ENCODE assay signal across 8 mouse cellular contexts in genomic region chr1:155973719-155974379, GRCm38 (mm10). TPM values are rescaled to one million over a fixed set of nuclear protein-coding genes. Genes with fewer than 3 reads are reported as not detected.
DNase-seq lines count a peak whose midpoint lies in the region; ATAC-seq and TF ChIP-seq lines count a peak whose summit lies in the region.

No protein-coding gene starts in this region.

- H3K4me2 ChIP-seq in stomach, embryonic 15.5 days = peak overlapping the region; percentile 76

- peak; percentile 63 for TF ChIP-seq CTCF in layer of hippocampus, adult 2 months (conservative IDR thresholded peaks at IDR 0.05)
- TF ChIP-seq CTCF in kidney, adult 2 months (conservative IDR thresholded peaks at IDR 0.05; ENCODE audit: insufficient read depth, insufficient read length, low read depth, low read length) = 0 out of 2 replicates have a peak, but pooled peaks have one; percentile 20

- peaks cover 24% of the 10 kb centered on the region for H3K4me1 ChIP-seq in forebrain, embryonic 10.5 days
- H3K4me1 ChIP-seq in kidney, adult 2 months (ENCODE audit: control insufficient read depth, insufficient read depth, low read length) = no peaks in the 10 kb centered on the region
- H3K4me1 ChIP-seq in stomach, embryonic 15.5 days = no peaks in the 10 kb centered on the region

- H3K4me3 ChIP-seq in layer of hippocampus, adult 2 months = peak overlapping the region; percentile 92
- H3K4me3 ChIP-seq in forebrain, embryonic 10.5 days = peak overlapping the region; percentile 98
- peak overlapping the region; percentile 73 for H3K4me3 ChIP-seq in kidney, adult 2 months (ENCODE audit: insufficient read depth, low read depth, low read length)
- peak overlapping the region; percentile 69 for H3K4me3 ChIP-seq in stomach, embryonic 15.5 days (replicated peaks)

- TF ChIP-seq POLR2A in kidney, adult 2 months (IDR thresholded peaks at IDR 0.05; ENCODE audit: low read depth, low read length) = no peak

- 4% methylated on average over 19 of the region's 19 CpGs for WGBS in forebrain, embryonic 10.5 days
- 8% methylated on average over 19 of the region's 19 CpGs for WGBS in kidney, adult 2 months
- 5% methylated on average over 19 of the region's 19 CpGs for WGBS in stomach, embryonic 15.5 days

- peak overlapping the region; percentile 52 for H3K9ac ChIP-seq in stomach, embryonic 15.5 days

- H3K27ac ChIP-seq in layer of hippocampus, adult 2 months = peak overlapping the region; percentile 98
- peak overlapping the region; percentile 99 for H3K27ac ChIP-seq in forebrain, embryonic 10.5 days
- H3K27ac ChIP-seq in kidney, adult 2 months (ENCODE audit: insufficient read depth, low read depth, low read length) = peak overlapping the region; percentile 91
- H3K27ac ChIP-seq in stomach, embryonic 15.5 days = peak overlapping the region; percentile 95

- H3K36me3 ChIP-seq in forebrain, embryonic 10.5 days (replicated peaks) = no peaks in the 10 kb centered on the region
- H3K36me3 ChIP-seq in kidney, adult 2 months (ENCODE audit: control insufficient read depth, insufficient read depth, low read length) = no peaks in the 10 kb centered on the region
- no peaks in the 10 kb centered on the region for H3K36me3 ChIP-seq in stomach, embryonic 15.5 days

- no peak for ATAC-seq in stomach, embryonic 15.5 days (ENCODE audit: insufficient read depth, low FRiP score, low read depth)

- no peaks in the 10 kb centered on the region for H3K27me3 ChIP-seq in forebrain, embryonic 10.5 days (ENCODE audit: poor library complexity, severe bottlenecking)
- no peaks in the 10 kb centered on the region for H3K27me3 ChIP-seq in kidney, adult 2 months (replicated peaks; ENCODE audit: control insufficient read depth, insufficient read depth, low read length)
- H3K27me3 ChIP-seq in stomach, embryonic 15.5 days (replicated peaks) = no peaks in the 10 kb centered on the region

- no peak for DNase-seq in layer of hippocampus, adult 2 months (ENCODE audit: low spot score in 2 of 2)
- DNase-seq in layer of hippocampus, adult 9-10 months (ENCODE audit: low spot score) = no peak
- DNase-seq in R1 (ENCODE audit: low read depth, low spot score) = peak; percentile 10
- peak; percentile 15 for DNase-seq in forebrain, embryonic 10.5 days (ENCODE audit: extremely low spot score, low spot score)
- DNase-seq in kidney, adult 2 months = no peak
- peak; percentile 11 for DNase-seq in lung, postnatal 36 days
- DNase-seq in yolk sac, embryonic 10.5 days (ENCODE audit: low spot score) = no peak

- H3K9me3 ChIP-seq in forebrain, embryonic 10.5 days = no peaks in the 10 kb centered on the region
- no peaks in the 10 kb centered on the region for H3K9me3 ChIP-seq in stomach, embryonic 15.5 days

RNA-seq across cellular contexts. Expression of gene Cep350, which starts 0.8 kb away (rescaled TPM):
- 10 to 100 TPM; 48.9 to 52.1 TPM for total RNA-seq in layer of hippocampus, adult 2 months (2021)
- 5.7 and 6.1 TPM in 2 replicates for polyA plus RNA-seq in forebrain, embryonic 10.5 days (2016; fragmentation: Nextera tagmentation; extraction: Ambion mirVana)
- 5.1 and 5.2 TPM in 2 replicates for polyA plus RNA-seq in kidney, adult 2 months (2012; rRNA removed)
- 12.2 and 12.6 TPM in 2 replicates for polyA plus RNA-seq in stomach, embryonic 15.5 days (2015; fragmentation: Nextera tagmentation; extraction: Ambion mirVana)

Comparison
In these comparisons a context has a peak if more than half of its experiments do, and no peak if none do; other contexts are left out.
1. DNase-seq: peak in R1 (single experiment), forebrain, embryonic 10.5 days (single experiment) and lung, postnatal 36 days (single experiment); none in layer of hippocampus, adult 2 months (0 of 2), layer of hippocampus, adult 9-10 months (single experiment), kidney, adult 2 months (single experiment) and yolk sac, embryonic 10.5 days (single experiment).
2. Peak in every context shown above with its lines, with median percentiles within 50 percentile points of each other: H3K27ac ChIP-seq and H3K4me3 ChIP-seq.